Mouse (Mus musculus): ENCODE results near the gene Lif. TPM values are rescaled to one million over a fixed set of nuclear protein-coding genes. Genes with fewer than 3 reads are reported as not detected.

The Lif gene
- polyA plus RNA-seq, 2 experiments: 0.02 TPM; not detected in 1

DNA sequence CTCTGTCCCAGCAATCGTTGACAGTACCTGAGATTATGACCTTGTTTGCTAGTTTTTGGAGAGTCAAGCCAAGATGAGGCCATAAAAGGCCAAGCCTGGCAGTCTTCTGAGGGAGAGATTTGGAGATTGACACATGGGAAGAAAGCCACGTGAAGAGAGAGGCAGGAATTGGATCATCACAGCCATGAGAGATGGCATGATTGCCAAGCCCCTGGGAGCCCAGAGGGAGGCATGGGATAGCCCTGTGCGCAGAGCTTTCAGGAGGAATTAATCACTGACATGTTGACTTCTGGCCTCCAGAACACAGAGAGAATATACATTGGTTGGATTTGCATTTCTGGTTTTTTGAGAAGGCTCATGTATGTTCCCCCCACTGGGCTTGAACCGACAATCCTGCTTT lies 46.8 kb downstream of the Lif start:
- no peak for ATAC-seq (ENCODE audit: insufficient read depth)
- H3K4me3 ChIP-seq (ENCODE audit: insufficient read depth in 1 of 2, low read depth in 2 of 2, low read length in 2 of 2): no peak overlapping the region
- H3K4me2 ChIP-seq (ENCODE audit: low read depth): no peak overlapping the region
- 62% methylated on average over 4 of the region's 4 CpGs for WGBS (ENCODE audit: insufficient replicate concordance)
- H3K27me3 ChIP-seq (ENCODE audit: control insufficient read depth, insufficient read depth, low read length): no peaks in the 10 kb centered on the region
- no peak overlapping the region for H3K27ac ChIP-seq
- DNase-seq (ENCODE audit: low read depth in 3 of 3, low spot score in 3 of 3): no peak
- no peaks in the 10 kb centered on the region for H3K36me3 ChIP-seq (replicated peaks; ENCODE audit: control insufficient read depth, insufficient read depth, low read depth)
- H3K9me3 ChIP-seq (ENCODE audit: control insufficient read depth, low read length): no peaks in the 10 kb centered on the region
- H3K9ac ChIP-seq (replicated peaks): no peak overlapping the region
- TF ChIP-seq EP300 (IDR thresholded peaks at IDR 0.05; ENCODE audit: low read depth) (no peak), CTCF (IDR thresholded peaks at IDR 0.05; ENCODE audit: low read depth) (no peak)
- H3K4me1 ChIP-seq (replicated peaks; ENCODE audit: control insufficient read depth in 2 of 2, insufficient read depth in 2 of 2, low read length in 1 of 2): no peaks in the 10 kb centered on the region; a peak in 1 of 4 replicates

DNA sequence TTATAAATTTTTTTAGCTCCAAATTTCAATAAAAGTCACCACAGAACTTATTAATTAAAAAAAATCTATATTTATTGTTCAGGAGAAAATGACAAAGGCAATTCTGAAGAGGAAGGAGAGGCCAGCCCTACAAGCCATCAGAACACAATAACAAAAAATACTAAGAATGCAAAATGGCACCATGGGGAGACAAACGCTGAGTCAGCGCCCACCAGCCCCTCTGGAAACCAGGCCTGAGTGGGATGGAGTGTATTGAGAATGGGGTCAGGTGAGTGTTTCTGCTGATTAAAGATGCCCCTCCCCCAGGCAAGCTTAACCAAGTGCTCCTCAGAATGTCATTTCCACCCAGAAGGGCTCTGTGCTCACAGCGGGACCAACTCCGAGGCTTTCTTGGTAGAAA lies 47.7 kb downstream of the Lif start:
- no peak overlapping the region for H3K9ac ChIP-seq (replicated peaks)
- DNase-seq (ENCODE audit: low read depth in 3 of 3, low spot score in 3 of 3) (no peak), ATAC-seq (ENCODE audit: insufficient read depth) (no peak)
- H3K27ac ChIP-seq: no peak overlapping the region
- H3K4me2 ChIP-seq (ENCODE audit: low read depth): no peak overlapping the region
- H3K9me3 ChIP-seq (ENCODE audit: control insufficient read depth, low read length): no peaks in the 10 kb centered on the region
- H3K27me3 ChIP-seq (ENCODE audit: control insufficient read depth, insufficient read depth, low read length): no peaks in the 10 kb centered on the region
- no peaks in the 10 kb centered on the region for H3K4me1 ChIP-seq (replicated peaks; ENCODE audit: control insufficient read depth in 2 of 2, insufficient read depth in 2 of 2, low read length in 1 of 2)
- H3K36me3 ChIP-seq (replicated peaks; ENCODE audit: control insufficient read depth, insufficient read depth, low read depth): no peaks in the 10 kb centered on the region
- no peak for TF ChIP-seq EP300 (IDR thresholded peaks at IDR 0.05; ENCODE audit: low read depth)
- 83% methylated on average over 4 of the region's 4 CpGs for WGBS (ENCODE audit: insufficient replicate concordance)
- H3K4me3 ChIP-seq (ENCODE audit: insufficient read depth in 1 of 2, low read depth in 2 of 2, low read length in 2 of 2): no peak overlapping the region

DNA sequence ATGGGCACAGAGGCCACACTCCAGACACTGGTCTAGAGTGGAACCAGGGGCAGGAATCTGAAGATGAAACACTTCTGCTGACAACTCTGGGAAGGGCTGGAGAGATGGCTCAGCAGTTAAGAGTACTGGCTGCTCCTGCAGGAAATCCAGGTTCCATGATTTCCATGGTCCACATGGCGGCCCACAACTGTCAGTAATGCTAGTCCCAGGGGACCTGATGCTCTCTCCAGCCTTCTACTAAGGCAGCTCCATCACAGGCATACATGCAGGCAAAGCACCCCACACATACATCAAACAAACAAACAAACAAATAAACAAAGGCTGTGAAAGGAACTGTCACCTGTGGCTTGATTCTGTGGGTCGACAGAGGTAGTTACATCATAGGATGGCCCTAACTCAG lies 48.7 kb downstream of the Lif start:
- Histone ChIP-seq H3K27ac (no peak overlapping the region), H3K27me3 (ENCODE audit: control insufficient read depth, insufficient read depth, low read length) (no peaks in the 10 kb centered on the region), H3K4me2 (ENCODE audit: low read depth) (no peak overlapping the region), H3K4me1 (replicated peaks; ENCODE audit: control insufficient read depth in 2 of 2, insufficient read depth in 2 of 2, low read length in 1 of 2) (no peaks in the 10 kb centered on the region), H3K9me3 (ENCODE audit: control insufficient read depth, low read length) (no peaks in the 10 kb centered on the region), H3K9ac (replicated peaks) (no peak overlapping the region), H3K36me3 (replicated peaks; ENCODE audit: control insufficient read depth, insufficient read depth, low read depth) (no peaks in the 10 kb centered on the region), H3K4me3 (ENCODE audit: insufficient read depth in 1 of 2, low read depth in 2 of 2, low read length in 2 of 2) (no peak overlapping the region)
- no peak for DNase-seq (ENCODE audit: low read depth in 3 of 3, low spot score in 3 of 3)
- no peak for ATAC-seq (ENCODE audit: insufficient read depth)
- TF ChIP-seq CTCF (IDR thresholded peaks at IDR 0.05; ENCODE audit: low read depth): no peak
- TF ChIP-seq EP300 (IDR thresholded peaks at IDR 0.05; ENCODE audit: low read depth): no peak
- WGBS (ENCODE audit: insufficient replicate concordance): 54% methylated on average over 2 of the region's 2 CpGs

DNA sequence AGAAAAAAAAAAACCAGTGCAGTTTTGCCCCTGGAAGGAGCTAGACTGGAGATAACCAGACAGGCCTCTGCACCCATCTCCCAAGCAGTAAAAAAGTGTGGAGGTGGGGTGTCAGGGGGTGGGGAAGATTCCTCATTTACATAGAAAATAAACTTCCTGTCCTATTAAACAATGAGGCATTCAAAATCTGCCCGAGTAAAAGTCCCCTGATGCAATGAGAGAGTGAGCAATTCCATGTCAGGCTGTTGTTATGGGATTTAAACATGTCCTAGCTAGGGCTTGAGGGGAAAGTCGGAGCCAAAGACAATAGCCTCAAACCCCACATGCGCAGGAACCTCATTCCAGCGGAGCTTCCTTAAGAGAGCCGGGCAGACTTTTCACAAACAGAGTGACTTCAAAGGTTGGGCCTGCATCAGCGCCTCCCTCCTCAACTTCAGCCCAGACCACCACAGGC lies 50.7 kb downstream of the Lif start:
- WGBS (ENCODE audit: insufficient replicate concordance): 52% methylated on average over 6 of the region's 6 CpGs
- no peaks in the 10 kb centered on the region for H3K9me3 ChIP-seq (ENCODE audit: control insufficient read depth, low read length)
- H3K27me3 ChIP-seq (ENCODE audit: control insufficient read depth, insufficient read depth, low read length): no peaks in the 10 kb centered on the region
- no peak overlapping the region for H3K4me3 ChIP-seq (ENCODE audit: insufficient read depth in 1 of 2, low read depth in 2 of 2, low read length in 2 of 2)
- no peaks in the 10 kb centered on the region for H3K36me3 ChIP-seq (replicated peaks; ENCODE audit: control insufficient read depth, insufficient read depth, low read depth)
- DNase-seq (ENCODE audit: low read depth in 3 of 3, low spot score in 3 of 3): no peak
- no peak overlapping the region for H3K9ac ChIP-seq (replicated peaks)
- TF ChIP-seq EP300 (IDR thresholded peaks at IDR 0.05; ENCODE audit: low read depth) (no peak), CTCF (IDR thresholded peaks at IDR 0.05; ENCODE audit: low read depth) (no peak)
- H3K4me2 ChIP-seq (ENCODE audit: low read depth): no peak overlapping the region
- no peak for ATAC-seq (ENCODE audit: insufficient read depth)
- H3K27ac ChIP-seq: no peak overlapping the region
- no peaks in the 10 kb centered on the region for H3K4me1 ChIP-seq (replicated peaks; ENCODE audit: control insufficient read depth in 2 of 2, insufficient read depth in 2 of 2, low read length in 1 of 2)

DNA sequence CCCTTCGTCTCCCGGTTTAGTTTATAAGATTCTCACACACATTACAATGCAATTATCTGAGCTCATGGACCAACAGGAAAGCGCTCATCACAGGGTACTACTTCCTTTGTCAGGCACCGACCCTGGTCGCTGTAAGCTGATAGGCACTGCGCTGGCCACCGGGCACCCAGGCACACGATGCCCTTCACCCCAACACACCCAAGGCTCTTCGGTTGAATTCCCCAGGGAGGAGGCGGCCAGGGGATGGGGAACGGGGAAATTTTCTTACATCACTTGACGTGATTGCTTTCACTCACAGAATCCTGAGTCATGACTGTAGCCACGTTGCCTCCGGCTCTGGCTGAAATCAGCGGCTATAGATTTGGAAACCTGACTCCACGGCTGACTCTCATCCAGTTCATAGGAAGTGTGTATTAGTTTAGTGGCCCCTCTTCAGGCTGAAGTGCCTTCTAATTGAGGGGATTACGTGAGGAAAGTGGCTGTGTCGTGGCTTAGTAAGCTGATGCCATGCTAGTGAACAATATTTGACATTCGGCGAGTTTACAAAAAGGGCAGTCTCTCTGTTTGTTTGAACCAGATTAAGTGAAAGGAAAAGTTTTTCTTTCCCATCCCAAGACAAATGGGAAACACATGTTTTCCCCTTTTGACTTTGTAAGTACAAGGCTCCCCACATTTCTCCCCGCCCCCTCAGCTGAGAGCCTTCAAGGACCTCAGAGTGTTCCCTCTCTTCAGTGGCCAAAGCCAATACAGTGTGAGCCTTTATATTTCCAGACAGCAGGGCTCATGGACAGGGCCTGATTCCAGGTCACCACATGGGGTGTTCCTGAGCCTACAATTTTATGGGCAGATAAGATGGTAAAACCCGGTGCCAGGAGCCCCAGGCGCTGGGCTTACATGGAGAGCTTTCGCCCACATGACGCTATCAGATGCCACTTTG lies 51.4 kb downstream of the Lif start:
- Histone ChIP-seq H3K27me3 (ENCODE audit: control insufficient read depth, insufficient read depth, low read length) (no peaks in the 10 kb centered on the region), H3K9me3 (ENCODE audit: control insufficient read depth, low read length) (no peaks in the 10 kb centered on the region), H3K9ac (replicated peaks) (no peak overlapping the region), H3K4me1 (replicated peaks; ENCODE audit: control insufficient read depth in 2 of 2, insufficient read depth in 2 of 2, low read length in 1 of 2) (no peaks in the 10 kb centered on the region), H3K4me2 (ENCODE audit: low read depth) (no peak overlapping the region), H3K36me3 (replicated peaks; ENCODE audit: control insufficient read depth, insufficient read depth, low read depth) (no peaks in the 10 kb centered on the region), H3K4me3 (ENCODE audit: insufficient read depth in 1 of 2, low read depth in 2 of 2, low read length in 2 of 2) (no peak overlapping the region), H3K27ac (no peak overlapping the region)
- TF ChIP-seq EP300 (IDR thresholded peaks at IDR 0.05; ENCODE audit: low read depth): no peak
- no peak for TF ChIP-seq CTCF (IDR thresholded peaks at IDR 0.05; ENCODE audit: low read depth)
- ATAC-seq (ENCODE audit: insufficient read depth) (no peak), DNase-seq (ENCODE audit: low read depth in 3 of 3, low spot score in 3 of 3) (no peak)
- WGBS (ENCODE audit: insufficient replicate concordance): 41% methylated on average over 25 of the region's 25 CpGs

Measured in liver, embryonic 14.5 days (tissue).